9 mouse cellular contexts compared by ENCODE assay signal in genomic region chr9:66125543-66126455, GRCm38 (mm10). TPM values are rescaled to one million over a fixed set of nuclear protein-coding genes. Genes with fewer than 3 reads are reported as not detected.
DNase-seq lines count a peak whose midpoint lies in the region; ATAC-seq and TF ChIP-seq lines count a peak whose summit lies in the region.
"Had no signal": no experiment of that assay in that cellular context is flagged by ENCODE, and none has a peak within 500 bp of the region (broad histone marks: within the 10 kb centered on the region; RNA-seq: fewer than 3 reads in every experiment).

No protein-coding gene starts in this region.

- H3K27ac ChIP-seq in CH12.LX (ENCODE audit: insufficient read depth, low read depth) = peak overlapping the region; percentile 93
- H3K27ac ChIP-seq in midbrain, embryonic 16.5 days (ENCODE audit: low read length) = peak overlapping the region; percentile 70

- TF ChIP-seq EP300 in CH12.LX (IDR thresholded peaks at IDR 0.05; ENCODE audit: low read length) = peak; percentile 66

- peaks cover 8 to 27% of the 10 kb centered on the region in 2 experiments for H3K36me3 ChIP-seq in CH12.LX (replicated peaks in 1 of 2; ENCODE audit: control insufficient read depth in 1 of 2, insufficient read depth in 1 of 2, low read length in 1 of 2)
- no peaks in the 10 kb centered on the region for H3K36me3 ChIP-seq in midbrain, embryonic 16.5 days (ENCODE audit: control insufficient read depth, insufficient read depth, low read length)

- peak; percentile 8; the same call in 1 of the 2 replicates for ATAC-seq in erythroid progenitor cell, adult 5-6 weeks (replicated peaks; ENCODE audit: low FRiP score, poor library complexity, severe bottlenecking)
- peak; percentile 13 for ATAC-seq in inflammation-experienced regulatory T-cells, adult 6 months
- ATAC-seq in midbrain, embryonic 16.5 days = no peak
- ATAC-seq in monocyte, adult 5-6 weeks (replicated peaks; ENCODE audit: insufficient number of reproducible peaks, low FRiP score, low TSS enrichment, poor library complexity, severe bottlenecking) = no peak

- in situ Hi-C loops in CH12.LX (cut with MboI; ENCODE audit: low pct_ligation_motif_present, low pct_unique_long_range_greater_than_20kb, low sequenced_read_pairs) = loop anchor here (25.0 kb wide), 2 partner anchors 387 to 662 kb away; partner anchors contain the start of genes Aph1b, Fbxl22 and Gm10647

- no peaks in the 10 kb centered on the region for H3K9me3 ChIP-seq in CH12.LX (replicated peaks; ENCODE audit: low read length)
- H3K9me3 ChIP-seq in midbrain, embryonic 16.5 days (replicated peaks; ENCODE audit: control insufficient read depth, low read length, poor library complexity, severe bottlenecking) = no peaks in the 10 kb centered on the region

- H3K27me3 ChIP-seq in CH12.LX (replicated peaks) = no peaks in the 10 kb centered on the region
- no peaks in the 10 kb centered on the region for H3K27me3 ChIP-seq in midbrain, embryonic 16.5 days (ENCODE audit: control insufficient read depth, insufficient read depth, low read depth, low read length)
- H3K27me3 ChIP-seq: Patski had no signal

- H3K4me1 ChIP-seq in CH12.LX (ENCODE audit: control insufficient read depth in 1 of 2, insufficient read depth in 2 of 2) = peaks cover 8 to 50% of the 10 kb centered on the region in 2 experiments
- H3K4me1 ChIP-seq in midbrain, embryonic 16.5 days (ENCODE audit: control insufficient read depth, insufficient read depth, low read length) = peaks cover 38% of the 10 kb centered on the region

- peak; percentile 35 for DNase-seq in cerebellum, adult 11-12 months
- DNase-seq in cerebellum, adult 18-20 months = no peak
- DNase-seq in CH12.LX (ENCODE audit: extremely low read depth) = no peak
- DNase-seq in ovary, postnatal 36 days (ENCODE audit: low spot score) = no peak

- TF ChIP-seq POLR2A in CH12.LX (IDR thresholded peaks at IDR 0.05; ENCODE audit: low read depth, low read length) = no peak

- 59% methylated on average over 12 of the region's 12 CpGs for WGBS in midbrain, embryonic 16.5 days

- peak overlapping the region; percentile 64 to 91 (median 72) for H3K4me3 ChIP-seq in CH12.LX (replicated peaks in 1 of 3; ENCODE audit: low read depth in 2 of 3, low read length in 2 of 3, poor library complexity in 1 of 3)
- H3K4me3 ChIP-seq in midbrain, embryonic 16.5 days (ENCODE audit: low read depth, low read length) = peak overlapping the region; percentile 70

- TF ChIP-seq CTCF in CH12.LX (conservative IDR thresholded peaks at IDR 0.05 in 1 of 2, IDR thresholded peaks at IDR 0.05 in 1 of 2; ENCODE audit: low read depth in 2 of 2, low read length in 2 of 2) = no peak

- H3K9ac ChIP-seq in CH12.LX (ENCODE audit: insufficient read depth, low read depth) = peak overlapping the region; percentile 89
- H3K9ac ChIP-seq in midbrain, embryonic 16.5 days (ENCODE audit: low read depth, low read length) = no peak overlapping the region

- peaks cover 59% of the 10 kb centered on the region for H3K79me2 ChIP-seq in CH12.LX (replicated peaks; ENCODE audit: control insufficient read depth, extremely low read depth, insufficient read depth, poor library complexity, severe bottlenecking)

- peak overlapping the region; percentile 99 for H3K4me2 ChIP-seq in CH12.LX (ENCODE audit: insufficient read depth, low read depth, poor library complexity, severe bottlenecking)
- peak overlapping the region; percentile 86 for H3K4me2 ChIP-seq in midbrain, embryonic 16.5 days (ENCODE audit: low read length)

- no peak for TF ChIP-seq RAD21 in CH12.LX (IDR thresholded peaks at IDR 0.05; ENCODE audit: low read depth, low read length)

- dilution Hi-C loops in CH12.LX (cut with MboI; ENCODE audit: extremely low pct_ligation_motif_present, extremely low pct_unique_long_range_greater_than_20kb, low sequenced_read_pairs) = no loop called here

TF ChIP-seq in CH12.LX, 34 proteins besides CTCF, POLR2A, EP300 and RAD21:
- TF ChIP-seq SMC3 (IDR thresholded peaks at IDR 0.05; ENCODE audit: low read depth, low read length) (no peak), UBTF (IDR thresholded peaks at IDR 0.05; ENCODE audit: low read depth, low read length) (no peak), BHLHE40 (IDR thresholded peaks at IDR 0.05; ENCODE audit: low read depth, low read length) (no peak), MYC (IDR thresholded peaks at IDR 0.05; ENCODE audit: low read depth, low read length) (no peak; the same call in 1 of the 2 replicates), SIN3A (IDR thresholded peaks at IDR 0.05; ENCODE audit: low read length) (0 out of 2 replicates have a peak, but pooled peaks have one; percentile 13), MAFK (IDR thresholded peaks at IDR 0.05; ENCODE audit: insufficient replicate concordance, low read length) (0 out of 2 replicates have a peak, but pooled peaks have one; percentile 20), USF2 (conservative IDR thresholded peaks at IDR 0.05; ENCODE audit: low read depth, low read length) (no peak), RCOR1 (conservative IDR thresholded peaks at IDR 0.05; ENCODE audit: low read depth, low read length) (0 out of 2 replicates have a peak, but pooled peaks have one; percentile 58), MAZ (IDR thresholded peaks at IDR 0.05; ENCODE audit: low read depth, low read length) (peak; percentile 5; the same call in 1 of the 2 replicates), ZNF384 (IDR thresholded peaks at IDR 0.05; ENCODE audit: low read depth, low read length) (peak; percentile 80), JUND (conservative IDR thresholded peaks at IDR 0.05; ENCODE audit: low read depth, low read length) (peak; percentile 44), MXI1 (IDR thresholded peaks at IDR 0.05; ENCODE audit: low read depth, low read length) (no peak), CHD1 (IDR thresholded peaks at IDR 0.05; ENCODE audit: low read depth, low read length) (0 out of 2 replicates have a peak, but pooled peaks have one; percentile 39)

RNA-seq across cellular contexts. Expression of gene Snx1, which starts 0.6 kb away (rescaled TPM):
- total RNA-seq in CH12.LX (2012; rRNA removed) = 86.4 and 91.4 TPM in 2 replicates
- total RNA-seq in CH12.LX (2014; rRNA removed) = 170 and 186 TPM in 2 replicates
- polyA plus RNA-seq in CH12.LX (2012; ENCODE audit: insufficient read length, low read depth) = 110 and 114 TPM in 2 replicates
- 67.1 and 84.0 TPM in 2 replicates for total RNA-seq in erythroid progenitor cell, adult 5-6 weeks (2015; ENCODE audit: low replicate concordance)
- 81.5 and 97.5 TPM in 2 replicates for total RNA-seq in erythroid progenitor cell, adult 5-6 weeks (2017; ENCODE audit: low replicate concordance)
- polyA plus RNA-seq in inflammation-experienced regulatory T-cells, adult 6 months (2017; shearing (Covaris generic)) = 10 to 100 TPM; 85.3 to 96.7 (median 96.4) TPM
- polyA plus RNA-seq in midbrain, embryonic 16.5 days (2015; fragmentation: Nextera tagmentation; extraction: Ambion mirVana) = 68.0 and 78.3 TPM in 2 replicates
- total RNA-seq in monocyte, adult 5-6 weeks (2017) = 118 to 143 TPM (median 135 TPM) in 3 replicates

RNA-seq across cellular contexts. Expression of gene Ciao2a, which starts 0.6 kb away (rescaled TPM):
- total RNA-seq in CH12.LX (2012; rRNA removed) (144 and 180 TPM in 2 replicates), CH12.LX (2014; rRNA removed) (359 and 411 TPM in 2 replicates)
- 197 and 246 TPM in 2 replicates for polyA plus RNA-seq in CH12.LX (2012; ENCODE audit: insufficient read length, low read depth)
- 84.3 and 120 TPM in 2 replicates for total RNA-seq in erythroid progenitor cell, adult 5-6 weeks (2015; ENCODE audit: low replicate concordance)
- 36.8 and 53.8 TPM in 2 replicates for total RNA-seq in erythroid progenitor cell, adult 5-6 weeks (2017; ENCODE audit: low replicate concordance)
- 100 to 1,000 TPM; 150 to 233 (median 160) TPM for polyA plus RNA-seq in inflammation-experienced regulatory T-cells, adult 6 months (2017; shearing (Covaris generic))
- 61.0 and 69.5 TPM in 2 replicates for polyA plus RNA-seq in midbrain, embryonic 16.5 days (2015; fragmentation: Nextera tagmentation; extraction: Ambion mirVana)
- total RNA-seq in monocyte, adult 5-6 weeks (2017) = 112 to 213 TPM (median 210 TPM) in 3 replicates

RNA-seq across cellular contexts. Expression of gene Dapk2, which starts 32.2 kb away (rescaled TPM):
- 28.4 and 39.0 TPM in 2 replicates for total RNA-seq in CH12.LX (2012; rRNA removed)
- total RNA-seq in CH12.LX (2014; rRNA removed) = 60.3 and 62.4 TPM in 2 replicates
- polyA plus RNA-seq in CH12.LX (2012; ENCODE audit: insufficient read length, low read depth) = 25.2 and 26.7 TPM in 2 replicates
- total RNA-seq in erythroid progenitor cell, adult 5-6 weeks (2015; ENCODE audit: low replicate concordance) = 19.8 and 31.0 TPM in 2 replicates
- total RNA-seq in erythroid progenitor cell, adult 5-6 weeks (2017; ENCODE audit: low replicate concordance) = 25.5 and 51.6 TPM in 2 replicates
- 1 to 10 TPM in 2 of 3 experiments, under 1 TPM in 1; 0.44 to 8.2 (median 1.5) TPM for polyA plus RNA-seq in inflammation-experienced regulatory T-cells, adult 6 months (2017; shearing (Covaris generic))
- polyA plus RNA-seq in midbrain, embryonic 16.5 days (2015; fragmentation: Nextera tagmentation; extraction: Ambion mirVana) = 0.90 and 1.0 TPM in 2 replicates
- total RNA-seq in monocyte, adult 5-6 weeks (2017) = 15.3 to 32.1 TPM (median 19.4 TPM) in 3 replicates

RNA-seq across cellular contexts. Expression of gene Snx22, which starts 56.3 kb away (rescaled TPM):
- total RNA-seq in CH12.LX (2012; rRNA removed) (11.4 and 11.5 TPM in 2 replicates), CH12.LX (2014; rRNA removed) (0.11 TPM in 1 of 2 replicates, not detected in the other)
- 0.25 and 0.39 TPM in 2 replicates for polyA plus RNA-seq in CH12.LX (2012; ENCODE audit: insufficient read length, low read depth)
- total RNA-seq in erythroid progenitor cell, adult 5-6 weeks (2015; ENCODE audit: low replicate concordance) = 179 and 188 TPM in 2 replicates
- 123 and 145 TPM in 2 replicates for total RNA-seq in erythroid progenitor cell, adult 5-6 weeks (2017; ENCODE audit: low replicate concordance)
- 1 to 10 TPM; 1.3 to 2.3 (median 1.6) TPM for polyA plus RNA-seq in inflammation-experienced regulatory T-cells, adult 6 months (2017; shearing (Covaris generic))
- 11.2 and 13.1 TPM in 2 replicates for polyA plus RNA-seq in midbrain, embryonic 16.5 days (2015; fragmentation: Nextera tagmentation; extraction: Ambion mirVana)
- total RNA-seq in monocyte, adult 5-6 weeks (2017) = 1.3 to 2.6 TPM (median 1.6 TPM) in 3 replicates

Comparison
In these comparisons a context has a peak if more than half of its experiments do, and no peak if none do; other contexts are left out.
1. ATAC-seq: peak in erythroid progenitor cell, adult 5-6 weeks (single experiment) and inflammation-experienced regulatory T-cells, adult 6 months (single experiment); none in midbrain, embryonic 16.5 days (single experiment) and monocyte, adult 5-6 weeks (single experiment).